Mouse (Mus musculus): ENCODE measurements at regions not wholly inside any gene's neighbourhood (a gene's known extent, or its start where the extent isn't known, plus 50 kb on each side); places are given as distances from the start of the nearest gene placed in this dataset.

- TF ChIP-seq POLR2AphosphoS5 (IDR thresholded peaks at IDR 0.05; ENCODE audit: insufficient replicate concordance, low read depth, low read length) (no peak), TAL1 (conservative IDR thresholded peaks at IDR 0.05; ENCODE audit: low read depth, low read length) (no peak), CTCF (IDR thresholded peaks at IDR 0.05; ENCODE audit: low read depth, low read length) (no peak), GATA2 (IDR thresholded peaks at IDR 0.05; ENCODE audit: borderline replicate concordance, low read depth, low read length) (no peak), GATA1 (IDR thresholded peaks at IDR 0.05; ENCODE audit: borderline replicate concordance, low read length) (no peak)
- Histone ChIP-seq H3K27me3 (ENCODE audit: insufficient read depth, low read length) (no peaks in the 10 kb centered on the region), H3K4me3 (ENCODE audit: low read depth, low read length) (no peak overlapping the region), H3K4me1 (ENCODE audit: insufficient read depth, low read depth, low read length) (no peaks in the 10 kb centered on the region), H3K36me3 (replicated peaks) (no peaks in the 10 kb centered on the region), H3K9me3 (replicated peaks) (peaks cover 11% of the 10 kb centered on the region)
- ATAC-seq (ENCODE audit: extremely low read depth, insufficient number of reproducible peaks, low FRiP score, poor library complexity, severe bottlenecking) (no peak), DNase-seq (ENCODE audit: low spot score) (no peak)
Observed at GRCm38 (mm10) chr12:97047674-97048073, 1211.6 kb downstream of the Galc start.

All from G1E (cell line).